Mouse (Mus musculus): ENCODE measurements around the gene Sirpa.

Gene Sirpa

GRCm38 (mm10) chr2:129677664-129678063, 85.0 kb downstream of the Sirpa start:
- no peak overlapping the region for H3K4me3 ChIP-seq (replicated peaks; ENCODE audit: low read length)
- no peak for TF ChIP-seq NANOG (IDR thresholded peaks at IDR 0.05; ENCODE audit: borderline replicate concordance, low read length)
- no peak for TF ChIP-seq POU5F1 (IDR thresholded peaks at IDR 0.05; ENCODE audit: borderline replicate concordance, low read length)
- TF ChIP-seq CTCF (conservative IDR thresholded peaks at IDR 0.05; ENCODE audit: low read length) = no peak
- peaks cover 6% of the 10 kb centered on the region; the same call in 1 of the 2 replicates for H3K27me3 ChIP-seq (ENCODE audit: insufficient read depth, low read length)
- no peaks in the 10 kb centered on the region for H3K36me3 ChIP-seq (ENCODE audit: insufficient read depth, low read length)
- H3K9me3 ChIP-seq (ENCODE audit: low read length) = no peaks in the 10 kb centered on the region
- peaks cover 17% of the 10 kb centered on the region for H3K4me1 ChIP-seq (replicated peaks; ENCODE audit: low read depth, low read length)

GRCm38 (mm10) chr2:129679066-129679465, 86.4 kb downstream of the Sirpa start:
- no peaks in the 10 kb centered on the region for H3K36me3 ChIP-seq (ENCODE audit: insufficient read depth, low read length)
- H3K27me3 ChIP-seq (ENCODE audit: insufficient read depth, low read length) = peaks cover 11% of the 10 kb centered on the region; the same call in 1 of the 2 replicates
- TF ChIP-seq CTCF (conservative IDR thresholded peaks at IDR 0.05; ENCODE audit: low read length) = no peak
- no peak for TF ChIP-seq NANOG (IDR thresholded peaks at IDR 0.05; ENCODE audit: borderline replicate concordance, low read length)
- TF ChIP-seq POU5F1 (IDR thresholded peaks at IDR 0.05; ENCODE audit: borderline replicate concordance, low read length) = no peak
- no peak overlapping the region for H3K4me3 ChIP-seq (replicated peaks; ENCODE audit: low read length)
- no peaks in the 10 kb centered on the region for H3K9me3 ChIP-seq (ENCODE audit: low read length)
- peaks cover 17% of the 10 kb centered on the region for H3K4me1 ChIP-seq (replicated peaks; ENCODE audit: low read depth, low read length)

- Histone ChIP-seq H3K27me3 (ENCODE audit: insufficient read depth, low read length) (peaks cover 13% of the 10 kb centered on the region; the same call in 1 of the 2 replicates), H3K4me1 (replicated peaks; ENCODE audit: low read depth, low read length) (peaks cover 15% of the 10 kb centered on the region), H3K9me3 (ENCODE audit: low read length) (no peaks in the 10 kb centered on the region), H3K36me3 (ENCODE audit: insufficient read depth, low read length) (no peaks in the 10 kb centered on the region), H3K4me3 (replicated peaks; ENCODE audit: low read length) (no peak overlapping the region)
- TF ChIP-seq CTCF (conservative IDR thresholded peaks at IDR 0.05; ENCODE audit: low read length) (no peak), NANOG (IDR thresholded peaks at IDR 0.05; ENCODE audit: borderline replicate concordance, low read length) (no peak), POU5F1 (IDR thresholded peaks at IDR 0.05; ENCODE audit: borderline replicate concordance, low read length) (no peak)
Measured at GRCm38 (mm10) chr2:129680236-129680635, 87.6 kb downstream of the Sirpa start.
